Mouse (Mus musculus) stomach, embryonic 14.5 days (tissue): Measurements from ENCODE around the gene Ppard. TPM values are rescaled to one million over a fixed set of nuclear protein-coding genes. Genes with fewer than 3 reads are reported as not detected.
A peak's percentile ranks its signal among the peaks of the same experiment; 100 is the strongest.

ENCODE experiments used
- ATAC-seq: fragments of 200-750 bp; cut with Nextera tagmentation; 2 replicates; pipeline ENCODE4 v1.8.0; 2017; ENCODE audit warnings: low read depth, moderate TSS enrichment; ENCODE audit not compliant: insufficient number of reproducible peaks, insufficient read depth, low FRiP score
- H3K27ac ChIP-seq: fragments of 300-500 bp; sonication (generic); 2 replicates; pipeline ENCODE4 v1.5.1; 2014; ENCODE audit warnings: mild to moderate bottlenecking, low read length, moderate library complexity, mixed read lengths
- H3K27me3 ChIP-seq: fragments of 300-500 bp; sonication (generic); 2 replicates; pipeline ENCODE4 v1.6.1; 2014; ENCODE audit warnings: low read length, control low read depth, mixed read lengths; ENCODE audit not compliant: control insufficient read depth, insufficient read depth
- H3K36me3 ChIP-seq: fragments of 300-500 bp; sonication (generic); 2 replicates; pipeline ENCODE4 v1.6.1; 2014; ENCODE audit warnings: mild to moderate bottlenecking, control low read depth, low read length, moderate library complexity, mixed read lengths; ENCODE audit not compliant: control insufficient read depth, insufficient read depth
- H3K4me1 ChIP-seq: fragments of 300-500 bp; sonication (generic); 2 replicates; pipeline ENCODE4 v1.6.1; 2014; ENCODE audit warnings: low read length, control low read depth, mixed read lengths; ENCODE audit not compliant: control insufficient read depth, insufficient read depth
- H3K4me2 ChIP-seq: fragments of 300-500 bp; sonication (generic); replicated peaks from 2 replicates; pipeline ENCODE4 v1.6.1; 2014; ENCODE audit warnings: low read depth, low read length, control low read depth
- H3K4me3 ChIP-seq: fragments of 300-500 bp; sonication (generic); 2 replicates; pipeline ENCODE4 v1.5.1; 2014; ENCODE audit warnings: low read depth, low read length, control low read depth
- H3K9ac ChIP-seq: fragments of 300-500 bp; sonication (generic); replicated peaks from 2 replicates; pipeline ENCODE4 v1.6.1; 2014; ENCODE audit warnings: low read depth, mild to moderate bottlenecking, control low read depth, low read length, moderate library complexity, mixed read lengths
- H3K9me3 ChIP-seq: fragments of 300-500 bp; sonication (generic); 2 replicates; pipeline ENCODE4 v1.6.1; 2016; ENCODE audit warnings: low read depth, low read length, control low read depth; ENCODE audit not compliant: control insufficient read depth
- WGBS: fragments of 180-500 bp; shearing (Covaris S2); extraction: QIAGEN DNeasy Blood & Tissue Kit; methylation state at CpG from one replicate; pipeline ENCODE4 v1.1.7; 2014; 5-methylcytosine and 5-hydroxymethylcytosine counted together
- polyA plus RNA-seq: library from polyadenylated mRNA; unstranded; fragments of >200 nt; fragmentation: Nextera tagmentation; extraction: Ambion mirVana; gene quantifications from 2 replicates; pipeline ENCODE4 v1.2.1, GENCODE M21; 2014

Gene Ppard
- polyA plus RNA-seq, 1 experiment from 2014 or later: 3.4 TPM

DNA sequence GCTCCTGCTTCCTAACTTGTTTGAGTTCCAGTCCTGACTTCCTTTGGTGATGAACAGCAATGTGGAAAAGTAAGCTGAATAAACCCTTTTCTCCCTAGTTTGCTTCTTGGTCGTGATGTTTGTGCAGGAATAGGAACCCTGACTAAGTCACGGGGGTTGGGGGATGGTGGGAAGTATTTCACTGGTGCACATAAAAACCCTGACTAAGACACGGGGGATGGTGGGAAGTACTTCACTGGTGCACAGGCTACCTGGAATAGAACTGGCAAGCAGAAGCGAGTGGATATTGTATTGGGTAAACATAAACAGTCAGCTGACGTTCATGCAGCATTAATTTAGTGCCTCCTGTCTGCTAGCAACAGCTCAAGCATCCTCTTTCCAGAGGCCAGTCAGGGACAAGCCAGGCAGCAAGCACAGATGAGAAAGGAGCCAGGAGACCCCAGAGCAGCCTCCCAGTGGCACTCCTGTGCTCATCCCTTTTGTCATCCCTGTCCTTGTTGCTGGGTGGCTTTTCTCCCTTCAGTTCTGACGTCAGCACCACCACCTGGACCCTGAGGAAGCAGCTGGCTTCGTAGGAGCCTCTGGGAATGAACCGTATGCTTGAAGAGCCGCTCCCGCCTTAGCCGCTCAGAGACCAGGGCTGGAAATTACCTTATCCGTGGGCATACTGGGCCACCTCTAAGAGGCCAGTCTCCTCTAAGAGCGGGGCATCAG is 30.8 kb downstream of the Ppard start:
- no peaks in the 10 kb centered on the region for H3K27me3 ChIP-seq
- peaks cover 7% of the 10 kb centered on the region; the same call in 1 of the 2 replicates for H3K9me3 ChIP-seq
- no peak for ATAC-seq
- no peak overlapping the region for H3K9ac ChIP-seq
- no peaks in the 10 kb centered on the region for H3K36me3 ChIP-seq
- peaks cover 22% of the 10 kb centered on the region for H3K4me1 ChIP-seq
- WGBS: 54% methylated on average over 13 of the region's 13 CpGs
- no peak overlapping the region; the same call in 1 of the 2 replicates for H3K27ac ChIP-seq
- no peak overlapping the region for H3K4me3 ChIP-seq
- H3K4me2 ChIP-seq: no peak overlapping the region

DNA sequence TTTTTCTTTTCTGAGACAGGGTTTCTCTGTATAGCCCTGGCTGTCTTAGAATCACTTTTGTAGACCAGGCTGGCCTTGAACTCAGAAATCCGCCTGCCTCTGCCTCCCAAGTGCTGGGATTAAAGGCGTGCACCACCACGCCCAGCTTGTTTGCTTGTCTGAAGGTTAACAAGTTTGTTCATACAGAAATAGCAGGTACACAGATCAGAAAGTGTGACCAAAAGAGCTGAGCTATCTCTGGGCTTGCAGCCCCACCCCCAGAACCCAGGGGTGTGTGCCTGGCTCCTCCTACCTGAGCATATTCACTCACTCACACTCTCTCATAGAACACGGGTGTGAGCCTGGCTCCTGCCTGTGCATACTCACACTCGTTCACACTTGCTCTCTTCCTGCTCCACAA is 34.8 kb downstream of the Ppard start:
- no peaks in the 10 kb centered on the region for H3K9me3 ChIP-seq
- no peak overlapping the region for H3K4me2 ChIP-seq
- WGBS: 84% methylated on average over 5 of the region's 5 CpGs
- no peak for ATAC-seq
- H3K9ac ChIP-seq: no peak overlapping the region
- no peaks in the 10 kb centered on the region for H3K36me3 ChIP-seq
- H3K27ac ChIP-seq: no peak overlapping the region
- no peaks in the 10 kb centered on the region for H3K27me3 ChIP-seq
- H3K4me1 ChIP-seq: peaks cover 22% of the 10 kb centered on the region
- H3K4me3 ChIP-seq: no peak overlapping the region

DNA sequence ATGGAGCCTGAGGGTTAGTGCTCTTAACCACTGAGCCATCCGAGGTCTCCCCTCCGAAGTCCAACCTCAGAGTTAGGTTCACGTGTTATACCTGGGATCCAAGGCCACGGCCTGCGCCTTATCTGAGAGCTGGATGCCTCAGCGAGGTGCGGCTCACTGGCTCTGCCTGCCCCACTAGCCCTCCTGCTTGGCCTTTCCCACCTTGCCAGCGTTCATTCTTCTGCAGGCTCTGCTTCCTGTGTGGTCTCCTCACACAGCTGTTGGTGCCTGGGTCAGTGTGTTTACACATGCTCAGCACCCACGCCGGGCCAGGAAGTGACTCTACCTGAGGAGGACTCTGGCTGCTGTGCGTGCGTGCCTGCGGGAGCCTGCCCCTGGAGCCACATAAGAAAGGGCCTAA is 37.7 kb downstream of the Ppard start:
- Histone ChIP-seq H3K9ac (no peak overlapping the region), H3K4me1 (peaks cover 9% of the 10 kb centered on the region; the same call in 1 of the 2 replicates), H3K4me2 (no peak overlapping the region), H3K27me3 (no peaks in the 10 kb centered on the region), H3K36me3 (no peaks in the 10 kb centered on the region), H3K9me3 (no peaks in the 10 kb centered on the region), H3K4me3 (no peak overlapping the region), H3K27ac (peak overlapping the region; percentile 0; the same call in 1 of the 2 replicates)
- peak; percentile 66; the same call in 1 of the 2 replicates for ATAC-seq
- 29% methylated on average over 13 of the region's 13 CpGs for WGBS

DNA sequence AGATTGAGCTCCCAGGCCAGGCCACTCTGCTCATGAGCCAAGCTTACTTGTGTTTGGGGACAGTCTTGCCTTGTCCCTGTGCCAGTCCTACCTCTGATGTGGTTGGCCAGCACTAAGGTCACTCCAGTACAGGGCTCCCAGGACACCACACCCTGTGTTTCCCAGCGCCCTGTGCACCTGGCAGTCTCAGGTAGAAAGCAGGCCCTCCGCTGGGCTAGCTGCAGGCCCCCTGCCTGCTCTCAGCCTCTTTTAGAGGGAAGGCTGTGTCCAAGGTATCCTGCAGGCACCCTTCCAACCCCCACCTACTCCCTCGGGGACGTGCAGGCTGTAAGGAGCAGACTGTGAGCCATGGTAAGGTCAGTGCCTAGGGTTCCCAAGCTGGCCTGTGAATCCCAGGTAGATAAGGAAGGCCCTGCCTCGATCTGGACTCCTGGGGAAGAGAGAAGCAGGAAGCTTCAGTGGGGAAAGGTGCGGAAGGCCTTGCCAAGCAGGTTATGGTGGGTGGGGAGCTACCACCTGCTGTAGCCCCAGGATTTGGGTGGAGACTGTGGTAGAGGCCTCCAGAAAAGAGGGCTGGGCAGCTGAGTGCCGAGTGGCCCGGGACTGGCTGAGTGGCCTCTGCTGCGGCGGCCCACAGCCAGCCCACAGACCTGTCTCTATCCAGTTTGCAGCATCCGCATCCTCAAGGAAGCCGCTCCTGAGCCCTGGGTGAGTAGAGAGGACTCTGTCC is 39.2 kb downstream of the Ppard start:
- Histone ChIP-seq H3K4me1 (peaks cover 5% of the 10 kb centered on the region; the same call in 1 of the 2 replicates), H3K9me3 (no peaks in the 10 kb centered on the region), H3K27ac (peak overlapping the region; percentile 82), H3K36me3 (no peaks in the 10 kb centered on the region), H3K4me2 (peak overlapping the region; percentile 26), H3K9ac (no peak overlapping the region), H3K27me3 (no peaks in the 10 kb centered on the region), H3K4me3 (no peak overlapping the region)
- ATAC-seq: peak; percentile 76
- WGBS: 66% methylated on average over 12 of the region's 12 CpGs

DNA sequence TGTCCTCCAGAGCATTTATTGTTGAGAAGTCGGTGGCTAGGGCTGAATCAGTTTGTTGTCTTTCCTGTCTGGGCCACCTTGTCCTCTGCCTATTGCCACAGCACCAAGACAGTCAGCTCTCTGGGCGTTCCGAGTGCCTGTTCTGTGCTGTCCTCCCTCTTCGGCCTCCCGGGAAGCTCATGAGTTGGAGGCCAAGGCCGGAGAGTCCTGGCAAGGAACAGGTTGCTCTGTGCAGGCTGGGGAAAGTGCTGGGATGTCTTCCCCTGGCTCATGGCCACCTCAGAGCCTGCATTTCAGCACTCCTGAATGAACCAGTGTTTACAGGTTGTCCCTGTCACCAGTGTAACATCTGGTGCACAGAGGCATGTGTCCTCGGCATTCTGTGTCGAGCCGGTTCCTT is 39.8 kb downstream of the Ppard start:
- no peaks in the 10 kb centered on the region for H3K27me3 ChIP-seq
- peak overlapping the region; percentile 26 for H3K4me2 ChIP-seq
- no peak for ATAC-seq
- H3K9me3 ChIP-seq: no peaks in the 10 kb centered on the region
- WGBS: 79% methylated on average over 9 of the region's 9 CpGs
- no peak overlapping the region for H3K9ac ChIP-seq
- H3K4me3 ChIP-seq: no peak overlapping the region
- H3K4me1 ChIP-seq: peaks cover 5% of the 10 kb centered on the region; the same call in 1 of the 2 replicates
- no peaks in the 10 kb centered on the region for H3K36me3 ChIP-seq
- H3K27ac ChIP-seq: peak overlapping the region; percentile 82; the same call in 1 of the 2 replicates

DNA sequence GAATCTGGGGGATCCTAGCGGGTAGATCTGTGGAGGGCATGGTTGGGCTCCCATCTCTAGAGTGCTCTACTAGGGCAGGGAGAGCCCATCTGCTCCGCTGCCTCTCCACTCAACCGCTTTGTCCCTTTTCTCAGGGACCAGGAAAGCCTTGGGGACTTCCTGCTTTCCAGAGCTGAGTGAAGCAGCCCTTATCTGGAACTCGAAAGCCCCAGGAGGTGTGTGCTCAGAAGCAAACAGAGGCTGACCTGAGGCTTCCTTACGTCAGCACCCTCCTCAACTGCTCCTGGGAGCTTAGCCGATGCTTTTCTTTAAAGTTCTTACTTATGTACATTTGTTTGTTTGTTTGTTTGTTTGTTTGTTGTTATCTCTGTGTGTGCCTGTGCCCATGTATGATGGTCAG is 40.3 kb downstream of the Ppard start:
- Histone ChIP-seq H3K4me1 (peaks cover 5% of the 10 kb centered on the region; the same call in 1 of the 2 replicates), H3K9me3 (no peaks in the 10 kb centered on the region), H3K9ac (no peak overlapping the region), H3K27ac (peak overlapping the region; percentile 82; the same call in 1 of the 2 replicates), H3K4me2 (peak overlapping the region; percentile 26), H3K36me3 (no peaks in the 10 kb centered on the region), H3K27me3 (no peaks in the 10 kb centered on the region), H3K4me3 (no peak overlapping the region)
- 83% methylated on average over 6 of the region's 6 CpGs for WGBS
- no peak for ATAC-seq

DNA sequence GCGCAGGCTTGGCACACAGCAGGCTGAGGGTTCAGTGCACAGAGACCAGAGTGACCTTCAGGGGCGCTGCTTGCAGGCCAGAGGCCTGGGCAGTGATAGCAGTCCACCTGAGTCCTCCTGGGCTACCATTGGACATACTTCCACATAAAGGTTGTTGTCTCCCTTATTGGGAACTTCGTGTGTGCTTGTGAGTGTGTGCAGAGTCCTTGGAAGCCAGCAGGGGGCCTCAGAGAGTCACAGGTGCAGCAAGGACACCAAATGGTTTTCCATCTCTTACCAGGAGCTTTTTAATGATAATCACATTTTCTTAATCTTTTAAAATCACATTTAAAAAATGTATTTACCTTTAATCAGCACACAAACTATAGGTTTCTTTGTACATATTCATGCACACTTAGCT is 42.2 kb downstream of the Ppard start:
- no peak overlapping the region for H3K4me3 ChIP-seq
- no peak for ATAC-seq
- WGBS: 78% methylated on average over 3 of the region's 3 CpGs
- H3K27ac ChIP-seq: no peak overlapping the region
- H3K9ac ChIP-seq: no peak overlapping the region
- no peaks in the 10 kb centered on the region for H3K27me3 ChIP-seq
- H3K4me1 ChIP-seq: peaks cover 14% of the 10 kb centered on the region
- H3K9me3 ChIP-seq: no peaks in the 10 kb centered on the region
- H3K4me2 ChIP-seq: no peak overlapping the region
- H3K36me3 ChIP-seq: no peaks in the 10 kb centered on the region

DNA sequence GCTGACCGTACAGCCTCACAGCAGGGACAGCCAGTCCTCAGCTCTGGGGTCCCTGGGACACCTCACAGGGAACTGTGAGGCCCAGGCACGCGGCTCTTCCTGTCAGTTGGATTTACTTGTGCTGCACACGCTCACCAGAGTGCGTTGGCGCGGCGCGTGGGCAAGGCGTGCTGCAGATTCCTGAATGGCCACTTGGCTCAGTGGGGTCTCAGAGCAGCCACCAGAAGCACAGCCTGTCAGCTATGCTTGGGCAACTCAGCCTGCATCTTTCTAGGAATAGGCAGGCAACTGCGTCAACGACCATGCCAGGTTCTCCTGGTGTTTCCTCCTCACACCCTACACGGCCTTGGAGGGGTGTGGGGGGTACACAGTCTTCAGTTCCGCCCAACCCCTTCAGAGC is 44.7 kb downstream of the Ppard start:
- Histone ChIP-seq H3K9ac (no peak overlapping the region), H3K4me2 (no peak overlapping the region), H3K36me3 (no peaks in the 10 kb centered on the region), H3K4me3 (no peak overlapping the region), H3K9me3 (no peaks in the 10 kb centered on the region), H3K27me3 (no peaks in the 10 kb centered on the region), H3K27ac (no peak overlapping the region), H3K4me1 (peaks cover 26% of the 10 kb centered on the region)
- WGBS: 80% methylated on average over 14 of the region's 14 CpGs
- no peak for ATAC-seq
